Mouse (Mus musculus) intestine, embryonic 16.5 days (tissue): Measurements from ENCODE around the gene Asb6. TPM values are rescaled to one million over a fixed set of nuclear protein-coding genes. Genes with fewer than 3 reads are reported as not detected.

ENCODE experiments used
- ATAC-seq: fragments of 200-750 bp; cut with Nextera tagmentation; 2 replicates; pipeline ENCODE4 v1.8.0; 2017; ENCODE audit warnings: moderate TSS enrichment, moderate library complexity
- H3K27ac ChIP-seq: fragments of 300-500 bp; sonication (generic); 2 replicates; pipeline ENCODE4 v1.5.1; 2014; ENCODE audit warnings: mild to moderate bottlenecking, low read length
- H3K27me3 ChIP-seq: fragments of 300-500 bp; sonication (generic); replicated peaks from 2 replicates; pipeline ENCODE4 v1.6.1; 2014; ENCODE audit warnings: low read length, control low read depth, mixed read lengths; ENCODE audit not compliant: control insufficient read depth, insufficient read depth
- H3K36me3 ChIP-seq: fragments of 300-500 bp; sonication (generic); 2 replicates; pipeline ENCODE4 v1.6.1; 2014; ENCODE audit warnings: low read length, control low read depth; ENCODE audit not compliant: control insufficient read depth, insufficient read depth
- H3K4me1 ChIP-seq: fragments of 300-500 bp; sonication (generic); 2 replicates; pipeline ENCODE4 v1.6.1; 2014; ENCODE audit warnings: low read length, control low read depth, mixed read lengths; ENCODE audit not compliant: control insufficient read depth, insufficient read depth
- H3K4me2 ChIP-seq: fragments of 300-500 bp; sonication (generic); 2 replicates; pipeline ENCODE4 v1.6.1; 2014; ENCODE audit warnings: low read depth, low read length, control low read depth
- H3K4me3 ChIP-seq: fragments of 300-500 bp; sonication (generic); 2 replicates; pipeline ENCODE4 v1.5.1; 2014; ENCODE audit warnings: mild to moderate bottlenecking, low read length
- H3K9ac ChIP-seq: fragments of 300-500 bp; sonication (generic); 2 replicates; pipeline ENCODE4 v1.6.1; 2014; ENCODE audit warnings: low read depth, low read length
- H3K9me3 ChIP-seq: fragments of 300-500 bp; sonication (generic); 2 replicates; pipeline ENCODE4 v1.6.1; 2016; ENCODE audit warnings: low read length, control low read depth; ENCODE audit not compliant: control insufficient read depth
- WGBS: fragments of 180-500 bp; shearing (Covaris S2); extraction: QIAGEN DNeasy Blood & Tissue Kit; methylation state at CpG from one replicate; pipeline ENCODE4 v1.1.7; 2014; 5-methylcytosine and 5-hydroxymethylcytosine counted together
- polyA plus RNA-seq: library from polyadenylated mRNA; unstranded; fragments of >200 nt; fragmentation: Nextera tagmentation; extraction: Ambion mirVana; gene quantifications from 2 replicates; pipeline ENCODE4 v1.2.1, GENCODE M21; 2015

Gene Asb6
- polyA plus RNA-seq, 1 experiment from 2014 or later, result 24.5 TPM

DNA sequence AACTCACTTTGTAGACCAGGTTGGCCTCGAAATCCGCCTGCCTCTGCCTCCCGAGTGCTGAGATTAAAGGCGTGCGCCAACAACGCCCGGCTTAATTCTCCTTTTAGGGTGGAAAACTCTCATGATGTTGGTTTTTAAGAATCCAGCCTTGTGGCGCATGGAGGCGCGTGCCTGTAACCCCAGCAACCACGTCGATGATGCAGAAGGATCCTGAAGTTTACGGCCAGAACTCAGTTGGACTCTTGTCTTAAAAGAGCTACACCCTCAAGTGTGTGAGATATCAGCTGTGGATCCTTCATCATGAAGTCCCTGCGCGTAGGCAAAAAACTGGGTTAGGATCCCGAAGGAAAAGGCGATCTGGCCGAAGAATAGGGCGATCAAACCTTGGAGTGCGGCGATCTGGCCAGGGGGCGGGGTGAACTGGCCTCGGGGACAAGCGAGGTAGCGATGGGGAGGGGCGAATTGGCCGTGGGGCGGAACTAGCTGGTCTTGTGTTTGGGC is 22.9 kb downstream of the Asb6 start:
- no peaks in the 10 kb centered on the region for H3K27me3 ChIP-seq
- H3K4me2 ChIP-seq, result peak overlapping the region; percentile 69
- H3K9ac ChIP-seq, result peak overlapping the region; percentile 73
- peak; percentile 51 for ATAC-seq
- peaks cover 3% of the 10 kb centered on the region; the same call in 1 of the 2 replicates for H3K36me3 ChIP-seq
- no peaks in the 10 kb centered on the region for H3K9me3 ChIP-seq
- 8% methylated on average over 28 of the region's 28 CpGs for WGBS
- H3K4me1 ChIP-seq, result peaks cover 23% of the 10 kb centered on the region
- H3K4me3 ChIP-seq, result peak overlapping the region; percentile 82
- peak overlapping the region; percentile 63 for H3K27ac ChIP-seq

DNA sequence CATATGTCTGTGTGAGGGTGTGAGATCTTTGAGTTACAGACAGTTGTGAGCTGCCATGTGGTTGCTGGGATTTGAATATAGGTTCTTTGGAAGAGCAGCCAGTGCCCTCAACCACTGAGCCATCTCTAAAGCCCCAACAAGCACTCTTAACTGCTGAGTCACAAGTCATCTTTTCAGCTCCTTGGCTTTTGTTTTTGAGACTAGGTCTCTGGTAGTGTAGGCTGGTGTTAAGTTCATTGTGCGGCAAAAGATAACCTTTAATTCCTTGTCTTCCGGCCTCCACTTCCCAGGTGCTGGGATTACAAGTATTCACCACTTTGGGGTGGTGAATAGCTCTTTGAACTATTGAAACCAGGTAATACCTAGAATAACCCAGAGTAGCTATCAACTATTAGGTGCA is 24.1 kb downstream of the Asb6 start:
- Histone ChIP-seq H3K9me3 (no peaks in the 10 kb centered on the region), H3K4me1 (peaks cover 33% of the 10 kb centered on the region), H3K9ac (no peak overlapping the region), H3K27ac (no peak overlapping the region), H3K27me3 (peaks cover 3% of the 10 kb centered on the region; the same call in 1 of the 2 replicates), H3K4me3 (no peak overlapping the region), H3K36me3 (no peaks in the 10 kb centered on the region), H3K4me2 (no peak overlapping the region)
- WGBS, result 95% methylated on average over 2 of the region's 2 CpGs
- no peak for ATAC-seq

DNA sequence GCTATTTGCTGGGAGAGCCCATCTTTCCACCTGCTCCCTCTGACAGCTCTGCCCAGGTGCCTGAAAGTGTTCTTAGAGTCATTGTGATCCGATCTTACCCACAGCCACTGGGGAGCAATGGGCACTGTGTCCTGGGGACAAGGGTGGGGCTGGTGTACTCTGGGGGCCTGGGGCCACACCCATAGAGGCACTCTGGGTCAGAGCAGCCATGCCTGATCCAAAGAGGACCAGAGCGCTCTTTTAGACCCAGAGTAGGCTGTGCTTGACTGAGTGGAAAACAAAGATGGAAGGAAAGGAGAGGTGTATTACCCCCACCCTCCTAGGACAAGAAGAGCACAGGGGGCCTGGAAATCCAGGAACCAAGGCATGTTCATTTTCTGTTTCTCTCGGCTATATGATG is 26.5 kb downstream of the Asb6 start, which contains the start of gene 1700001O22Rik:
1700001O22Rik (minus strand) TSS at position 58 of the 400 bp plus-strand sequence.
- H3K4me3 ChIP-seq, result no peak within 1 kb of the TSS
- no peaks in the 10 kb centered on the region for H3K9me3 ChIP-seq
- no peak within 1 kb of the TSS for H3K4me2 ChIP-seq
- peaks cover 3% of the 10 kb centered on the region; the same call in 1 of the 2 replicates for H3K27me3 ChIP-seq
- 81% methylated on average over 3 of the region's 3 CpGs for WGBS
- no peak within 1 kb of the TSS for H3K27ac ChIP-seq
- H3K9ac ChIP-seq, result no peak within 1 kb of the TSS
- no peak for ATAC-seq
- H3K4me1 ChIP-seq, result peaks cover 24% of the 10 kb centered on the region
- H3K36me3 ChIP-seq, result no peaks in the 10 kb centered on the region

DNA sequence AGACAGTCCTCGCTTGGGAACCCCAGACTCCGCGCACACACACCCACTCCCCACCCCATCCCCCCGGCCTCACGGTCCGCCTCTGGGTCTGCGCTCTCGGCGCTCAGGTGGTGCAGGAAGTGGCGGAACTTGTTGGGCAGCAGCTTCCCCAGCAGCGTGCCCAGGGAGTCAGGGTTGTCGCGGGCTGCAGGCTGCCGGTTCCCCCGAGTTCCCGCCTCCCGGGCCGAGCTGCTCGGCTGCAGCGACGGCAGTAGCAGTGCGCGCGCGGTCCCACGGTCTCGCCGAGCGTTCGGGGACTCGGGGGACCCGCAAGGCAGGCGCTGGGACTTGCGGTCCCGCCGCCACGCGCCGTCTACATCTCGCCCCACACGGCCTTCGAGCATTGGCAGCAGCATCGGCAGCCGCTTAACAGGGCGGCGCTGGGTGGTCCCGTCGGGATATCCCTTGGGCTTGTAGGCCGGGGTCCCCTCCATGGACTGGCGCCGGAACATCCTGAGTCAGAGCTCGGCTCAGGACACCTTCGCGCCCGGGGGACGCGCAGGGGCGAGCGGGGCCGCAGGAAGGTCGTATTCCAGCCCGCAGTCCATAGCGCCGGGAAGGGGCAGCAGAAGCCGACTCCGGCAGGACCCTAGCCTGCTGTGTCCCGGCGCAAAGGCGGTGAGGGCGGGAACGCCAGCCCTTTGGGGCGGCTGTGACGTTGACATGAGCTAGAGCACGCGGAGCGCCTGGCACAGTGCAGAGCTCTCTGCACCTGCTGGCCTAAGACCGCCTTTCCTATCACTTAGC is 28.9 kb downstream of the Asb6 start:
- ATAC-seq, result peak; percentile 62

DNA sequence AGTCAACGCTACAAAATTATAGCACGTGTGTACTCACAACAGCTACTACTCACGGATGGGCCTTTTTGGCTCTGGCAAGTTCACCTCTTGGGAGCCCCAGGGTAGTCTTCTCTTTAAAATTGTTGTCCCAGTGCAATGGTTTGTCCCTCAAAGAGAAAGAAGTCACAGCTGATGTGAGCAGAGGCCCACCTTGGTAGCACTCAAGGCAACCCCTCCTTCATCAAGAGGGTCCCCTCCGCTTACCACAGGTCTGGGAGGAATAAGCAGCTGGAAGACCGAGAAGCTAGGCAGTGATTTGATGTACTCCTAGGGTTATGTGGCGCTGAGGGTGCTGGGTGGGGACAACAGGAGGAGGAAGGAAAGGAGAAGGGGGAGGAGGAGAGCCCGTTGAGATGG is 29.5 kb downstream of the Asb6 start:
- WGBS, result 36% methylated on average over 7 of the region's 7 CpGs
- peak overlapping the region; percentile 54 for H3K4me3 ChIP-seq
- peak overlapping the region; percentile 98 for H3K4me2 ChIP-seq

More for the DNA sequence above, 28.9 kb downstream of the Asb6 start:
- H3K4me1 ChIP-seq, result peaks cover 22% of the 10 kb centered on the region; the same call in 1 of the 2 replicates
- peak overlapping the region; percentile 54 for H3K4me3 ChIP-seq
- no peaks in the 10 kb centered on the region for H3K9me3 ChIP-seq
- no peak overlapping the region for H3K27ac ChIP-seq
- peak overlapping the region; percentile 98 for H3K4me2 ChIP-seq
- H3K9ac ChIP-seq, result peak overlapping the region; percentile 73
- H3K36me3 ChIP-seq, result no peaks in the 10 kb centered on the region
- under 1% methylated on average over 76 of the region's 77 CpGs for WGBS
- H3K27me3 ChIP-seq, result peaks cover 3% of the 10 kb centered on the region; the same call in 1 of the 2 replicates

DNA sequence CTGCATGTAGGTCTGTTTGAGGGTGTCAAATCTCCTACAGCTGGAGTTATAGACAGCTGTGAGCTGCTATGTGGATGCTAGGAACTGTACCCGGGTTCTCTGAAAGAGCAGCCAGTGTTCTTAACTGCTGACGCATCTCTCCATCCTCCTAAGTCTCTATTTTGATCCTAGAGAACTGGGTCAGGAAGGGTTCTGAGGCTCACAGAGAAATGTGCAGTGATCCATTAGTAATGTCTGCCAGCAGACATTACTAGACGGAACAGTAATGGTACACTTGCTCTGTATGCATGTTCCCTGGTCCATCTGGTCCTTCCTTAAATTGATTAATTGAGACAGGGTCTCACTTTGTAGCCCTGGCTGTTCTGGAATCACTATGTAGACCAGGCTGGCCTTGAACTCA is 30.7 kb downstream of the Asb6 start:
- Histone ChIP-seq H3K9ac (no peak overlapping the region), H3K4me2 (no peak overlapping the region), H3K27me3 (peaks cover 3% of the 10 kb centered on the region; the same call in 1 of the 2 replicates), H3K36me3 (no peaks in the 10 kb centered on the region), H3K4me1 (peaks cover 27% of the 10 kb centered on the region; the same call in 1 of the 2 replicates), H3K27ac (no peak overlapping the region), H3K9me3 (no peaks in the 10 kb centered on the region), H3K4me3 (no peak overlapping the region)
- 82% methylated on average over 3 of the region's 3 CpGs for whole genome bisulfite sequencing
- no peak for ATAC-seq

More for the DNA sequence above, 29.5 kb downstream of the Asb6 start:
- ATAC-seq, result no peak
- peak overlapping the region; percentile 73 for H3K9ac ChIP-seq
- peaks cover 25% of the 10 kb centered on the region; the same call in 1 of the 2 replicates for H3K4me1 ChIP-seq
- H3K27ac ChIP-seq, result no peak overlapping the region
- no peaks in the 10 kb centered on the region for H3K36me3 ChIP-seq
- peaks cover 3% of the 10 kb centered on the region; the same call in 1 of the 2 replicates for H3K27me3 ChIP-seq
- H3K9me3 ChIP-seq, result no peaks in the 10 kb centered on the region

DNA sequence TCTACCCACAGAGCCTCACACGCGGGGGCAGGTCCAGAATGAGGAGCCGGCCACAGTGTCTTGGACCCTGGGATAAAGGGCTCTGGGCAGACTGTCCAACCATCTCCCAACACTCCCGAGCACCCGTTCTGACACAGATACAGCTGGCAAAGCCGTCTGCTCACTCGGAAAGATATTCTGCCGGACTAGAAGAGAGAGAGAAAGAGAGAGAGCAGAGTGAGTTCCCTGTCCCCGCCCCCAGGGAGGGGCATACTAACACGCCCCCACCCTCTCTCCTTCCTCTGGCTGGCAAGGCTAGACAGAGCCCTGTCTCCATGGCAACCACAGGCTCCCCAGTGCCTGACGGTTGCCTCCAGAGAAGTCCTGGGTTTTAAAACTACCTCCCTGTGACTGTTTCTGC is 33.8 kb downstream of the Asb6 start:
- Histone ChIP-seq H3K27me3 (no peaks in the 10 kb centered on the region; the same call in 1 of the 2 replicates), H3K4me3 (peak overlapping the region; percentile 15; the same call in 1 of the 2 replicates), H3K4me2 (0 out of 2 replicates have a peak overlapping the region, but pooled peaks have one; percentile 28), H3K36me3 (no peaks in the 10 kb centered on the region), H3K9me3 (no peaks in the 10 kb centered on the region), H3K27ac (no peak overlapping the region), H3K9ac (peak overlapping the region; percentile 15; the same call in 1 of the 2 replicates), H3K4me1 (peaks cover 23% of the 10 kb centered on the region; the same call in 1 of the 2 replicates)
- peak; percentile 57 for ATAC-seq
- 10% methylated on average over 11 of the region's 11 CpGs for WGBS

DNA sequence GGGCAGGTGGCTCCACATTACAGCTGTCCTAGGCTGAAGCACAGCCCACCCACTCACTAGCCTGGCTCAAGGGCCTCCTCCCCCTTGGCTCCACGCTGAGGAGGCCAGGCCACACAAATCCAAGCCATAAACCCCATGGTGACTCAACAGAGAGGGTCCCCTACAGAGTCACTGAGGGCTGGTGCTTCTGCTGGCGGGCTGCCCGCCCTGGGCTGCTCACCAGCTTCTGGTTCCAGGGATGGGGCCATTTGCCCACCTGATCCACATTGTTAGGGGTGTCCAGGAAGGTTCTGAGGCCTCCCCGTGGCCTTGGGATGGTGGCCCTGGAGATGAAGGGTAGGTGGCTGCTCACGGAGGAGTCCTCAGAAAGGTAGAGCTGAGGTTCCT is 34.3 kb downstream of the Asb6 start:
- Histone ChIP-seq H3K9ac (no peak overlapping the region), H3K4me3 (no peak overlapping the region), H3K27me3 (no peaks in the 10 kb centered on the region; the same call in 1 of the 2 replicates), H3K27ac (no peak overlapping the region), H3K9me3 (no peaks in the 10 kb centered on the region), H3K36me3 (no peaks in the 10 kb centered on the region), H3K4me1 (peaks cover 18% of the 10 kb centered on the region; the same call in 1 of the 2 replicates), H3K4me2 (0 out of 2 replicates have a peak overlapping the region, but pooled peaks have one; percentile 28)
- WGBS, result 67% methylated on average over 5 of the region's 5 CpGs
- ATAC-seq, result no peak

DNA sequence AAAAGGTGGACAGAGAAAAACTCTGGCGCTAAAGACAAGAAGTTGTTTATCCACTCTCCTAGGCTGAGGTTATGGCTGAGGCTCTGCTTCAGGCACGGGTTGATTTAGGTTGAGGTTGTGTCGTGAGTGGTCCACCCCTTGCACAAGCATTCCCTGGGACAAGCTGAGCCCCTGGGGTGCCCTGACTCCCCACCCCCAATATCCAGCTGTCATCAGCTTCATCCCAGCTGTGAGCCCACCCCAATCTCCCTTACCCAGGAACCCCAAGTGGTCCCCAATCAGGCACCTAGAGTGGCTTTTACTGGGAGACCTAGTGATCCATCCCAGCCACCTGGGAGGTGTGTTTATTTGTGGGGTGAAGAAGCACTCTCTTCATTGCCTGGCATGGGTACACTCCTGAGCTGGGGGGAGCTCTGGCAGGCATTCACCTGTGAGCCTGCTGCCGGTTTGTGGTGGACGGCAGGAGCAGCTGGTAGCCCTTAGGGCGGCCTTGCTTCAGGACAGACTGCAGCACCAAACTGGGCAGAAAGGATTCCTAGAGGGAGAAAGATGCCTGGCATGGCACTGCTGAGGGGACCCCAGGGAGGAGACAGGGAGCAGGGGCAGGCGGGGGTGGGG is 34.8 kb downstream of the Asb6 start:
- Histone ChIP-seq H3K27me3 (no peaks in the 10 kb centered on the region), H3K36me3 (no peaks in the 10 kb centered on the region), H3K4me3 (peak overlapping the region; percentile 52), H3K9me3 (no peaks in the 10 kb centered on the region), H3K4me2 (peak overlapping the region; percentile 78), H3K9ac (peak overlapping the region; percentile 73), H3K27ac (no peak overlapping the region), H3K4me1 (peaks cover 17% of the 10 kb centered on the region; the same call in 1 of the 2 replicates)
- 0 out of 2 replicates have a peak, but pooled peaks have one; percentile 6 for ATAC-seq
- 71% methylated on average over 7 of the region's 7 CpGs for WGBS
